11 mouse cellular contexts compared by ENCODE assay signal in the genomic region with DNA sequence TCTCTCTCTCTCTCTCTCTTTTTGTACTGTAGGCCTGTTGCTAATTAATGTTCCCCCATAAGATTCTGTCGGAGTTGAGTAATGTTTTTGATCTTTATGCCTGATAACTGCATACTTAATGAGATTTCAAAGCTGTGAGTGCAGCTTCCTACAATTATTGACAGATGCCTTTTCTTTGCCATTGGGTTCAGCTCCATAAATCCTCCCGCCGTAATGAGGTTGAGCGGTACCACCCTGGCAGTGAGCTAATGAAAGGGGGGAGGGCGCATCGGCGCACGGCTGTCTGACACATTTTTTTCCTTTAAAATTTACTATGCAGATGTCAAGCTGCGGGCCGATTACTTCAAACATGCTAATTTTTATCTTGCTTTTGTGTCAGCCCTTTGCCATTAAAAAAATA. TPM values are rescaled to one million over a fixed set of nuclear protein-coding genes. Genes with fewer than 3 reads are reported as not detected.
DNase-seq lines count a peak whose midpoint lies in the region; ATAC-seq and TF ChIP-seq lines count a peak whose summit lies in the region.
"Had no signal": no experiment of that assay in that cellular context is flagged by ENCODE, and none has a peak within 500 bp of the region (broad histone marks: within the 10 kb centered on the region; RNA-seq: fewer than 3 reads in every experiment).

No protein-coding gene starts in this region.

- TF ChIP-seq EP300 in stomach, postnatal 0 days (optimal IDR thresholded peaks at IDR 0.05) = no peak

- H3K27me3 ChIP-seq in embryonic facial prominence, embryonic 13.5 days = no peaks in the 10 kb centered on the region
- H3K27me3 ChIP-seq in embryonic facial prominence, embryonic 10.5 days (replicated peaks; ENCODE audit: low read depth, poor library complexity, severe bottlenecking) = peaks cover 8% of the 10 kb centered on the region
- H3K27me3 ChIP-seq in stomach, embryonic 14.5 days (ENCODE audit: control insufficient read depth, insufficient read depth, low read length) = no peaks in the 10 kb centered on the region
- no peaks in the 10 kb centered on the region for H3K27me3 ChIP-seq in stomach, postnatal 0 days (ENCODE audit: control insufficient read depth, insufficient read depth, low read length)

- 27% methylated on average over 10 of the region's 10 CpGs for WGBS in embryonic facial prominence, embryonic 13.5 days
- 50% methylated on average over 10 of the region's 10 CpGs for WGBS in embryonic facial prominence, embryonic 10.5 days
- WGBS in stomach, embryonic 14.5 days = 17% methylated on average over 10 of the region's 10 CpGs
- WGBS in stomach, postnatal 0 days = 29% methylated on average over 10 of the region's 10 CpGs

- H3K9ac ChIP-seq in embryonic facial prominence, embryonic 13.5 days = no peak overlapping the region
- no peak overlapping the region for H3K9ac ChIP-seq in stomach, embryonic 14.5 days (replicated peaks; ENCODE audit: low read depth, low read length)
- H3K9ac ChIP-seq in stomach, postnatal 0 days (ENCODE audit: low read length) = no peak overlapping the region

- peaks cover 30% of the 10 kb centered on the region for H3K4me1 ChIP-seq in embryonic facial prominence, embryonic 13.5 days
- H3K4me1 ChIP-seq in embryonic facial prominence, embryonic 10.5 days = peaks cover 58% of the 10 kb centered on the region
- peaks cover 43% of the 10 kb centered on the region for H3K4me1 ChIP-seq in stomach, embryonic 14.5 days (ENCODE audit: control insufficient read depth, insufficient read depth, low read length)
- H3K4me1 ChIP-seq in stomach, postnatal 0 days (replicated peaks; ENCODE audit: control insufficient read depth, insufficient read depth) = no peaks in the 10 kb centered on the region

- no peak for ATAC-seq in embryonic facial prominence, embryonic 13.5 days (ENCODE audit: insufficient number of reproducible peaks, insufficient read depth, low FRiP score, low TSS enrichment, low read depth)
- no peak for ATAC-seq in stomach, embryonic 14.5 days (ENCODE audit: insufficient number of reproducible peaks, insufficient read depth, low FRiP score, low read depth)
- ATAC-seq in stomach, postnatal 0 days (ENCODE audit: low FRiP score, low TSS enrichment) = no peak
- ATAC-seq in CD4-positive, CD25-positive, alpha-beta regulatory T cell, adult 4 months = no peak

- intact Hi-C loops in heart, postnatal 14 days (cut with DNase I) = no loop called here

- DNase-seq in embryonic facial prominence, embryonic 10.5 days (ENCODE audit: low spot score) = no peak
- no peak for DNase-seq in stomach, postnatal 0 days (ENCODE audit: low spot score)
- peak; percentile 65 for DNase-seq in mesoderm, embryonic 11.5 days (ENCODE audit: low read depth, low spot score)
- DNase-seq in right cerebral cortex, adult 18-20 months = no peak
- no peak for DNase-seq in heart, postnatal 14 days
- DNase-seq: adrenal gland, postnatal 25 days; cerebellum, postnatal 14 days; gastrocnemius, adult 2 months had no signal

- no peaks in the 10 kb centered on the region for H3K9me3 ChIP-seq in embryonic facial prominence, embryonic 13.5 days
- H3K9me3 ChIP-seq in embryonic facial prominence, embryonic 10.5 days = no peaks in the 10 kb centered on the region
- H3K9me3 ChIP-seq in stomach, embryonic 14.5 days (ENCODE audit: control insufficient read depth, low read depth, low read length) = no peaks in the 10 kb centered on the region
- H3K9me3 ChIP-seq in stomach, postnatal 0 days (ENCODE audit: control insufficient read depth, low read length) = no peaks in the 10 kb centered on the region

- H3K4me2 ChIP-seq in embryonic facial prominence, embryonic 13.5 days = peak overlapping the region; percentile 50; the same call in 1 of the 2 replicates
- peak overlapping the region; percentile 33 for H3K4me2 ChIP-seq in stomach, embryonic 14.5 days (replicated peaks; ENCODE audit: low read depth, low read length)
- no peak overlapping the region; the same call in 1 of the 2 replicates for H3K4me2 ChIP-seq in stomach, postnatal 0 days (replicated peaks; ENCODE audit: low read depth)

- H3K36me3 ChIP-seq in embryonic facial prominence, embryonic 13.5 days = no peaks in the 10 kb centered on the region
- H3K36me3 ChIP-seq in embryonic facial prominence, embryonic 10.5 days (replicated peaks) = no peaks in the 10 kb centered on the region
- no peaks in the 10 kb centered on the region for H3K36me3 ChIP-seq in stomach, embryonic 14.5 days (ENCODE audit: control insufficient read depth, insufficient read depth, low read length)
- H3K36me3 ChIP-seq in stomach, postnatal 0 days (ENCODE audit: control insufficient read depth, insufficient read depth, low read length) = no peaks in the 10 kb centered on the region

- H3K4me3 ChIP-seq in embryonic facial prominence, embryonic 13.5 days = no peak overlapping the region
- no peak overlapping the region for H3K4me3 ChIP-seq in embryonic facial prominence, embryonic 10.5 days
- H3K4me3 ChIP-seq in stomach, embryonic 14.5 days (ENCODE audit: low read depth, low read length) = no peak overlapping the region
- no peak overlapping the region for H3K4me3 ChIP-seq in stomach, postnatal 0 days (ENCODE audit: low read depth, low read length)

- TF ChIP-seq CTCF in stomach, postnatal 0 days (IDR thresholded peaks at IDR 0.05; ENCODE audit: low read depth) = no peak

- no peak overlapping the region for H3K27ac ChIP-seq in embryonic facial prominence, embryonic 13.5 days
- no peak overlapping the region for H3K27ac ChIP-seq in embryonic facial prominence, embryonic 10.5 days (replicated peaks)
- H3K27ac ChIP-seq in stomach, embryonic 14.5 days (ENCODE audit: low read length) = no peak overlapping the region
- no peak overlapping the region for H3K27ac ChIP-seq in stomach, postnatal 0 days (replicated peaks)

RNA-seq across cellular contexts. Expression of a gene that starts 9.3 kb away (rescaled TPM):
- polyA plus RNA-seq in embryonic facial prominence, embryonic 13.5 days (2015; fragmentation: Nextera tagmentation; extraction: Ambion mirVana) = 10.9 and 11.0 TPM in 2 replicates
- 4.0 and 5.0 TPM in 2 replicates for polyA plus RNA-seq in embryonic facial prominence, embryonic 10.5 days (2016; fragmentation: Nextera tagmentation; extraction: Ambion mirVana)
- polyA plus RNA-seq in stomach, embryonic 14.5 days (2014; fragmentation: Nextera tagmentation; extraction: Ambion mirVana) = 21.6 and 23.3 TPM in 2 replicates
- 4.3 and 4.4 TPM in 2 replicates for polyA plus RNA-seq in stomach, postnatal 0 days (2015; fragmentation: Nextera tagmentation; extraction: Ambion mirVana)
- polyA plus RNA-seq in CD4-positive, CD25-positive, alpha-beta regulatory T cell, adult 4 months (2017; shearing (Covaris generic)) = not detected
- 1 to 10 TPM; 5.7 to 6.1 TPM for total RNA-seq in heart, postnatal 14 days (2021)
